Mouse (Mus musculus): ENCODE measurements around the gene Spint5.
A peak's percentile ranks its signal among the peaks of the same experiment; 100 is the strongest.
"Not testable (repeated sequence)": the region's sequence is repeated elsewhere in the genome, so short reads cannot be mapped to it uniquely, and the experiment has no call there.

The Spint5 gene

GRCm38 (mm10) chr2:164715005-164715404 is at the start of gene Spint5:
TSS of gene Spint5 (plus strand) at chr2:164715305.
- DNase-seq: no peak

GRCm38 (mm10) chr2:164670261-164670660 is 44.8 kb upstream of the Spint5 start:
- DNase-seq: no peak

GRCm38 (mm10) chr2:164670938-164671337 is 44.2 kb upstream of the Spint5 start:
- DNase-seq: no peak

- no peak for DNase-seq
Measured at GRCm38 (mm10) chr2:164673987-164674386, 41.1 kb upstream of the Spint5 start, which contains the start of gene Wfdc11. TSS of gene Wfdc11 (minus strand) at chr2:164674087.

- DNase-seq: no peak
Measured at GRCm38 (mm10) chr2:164676103-164676502, 39.0 kb upstream of the Spint5 start.

- DNase-seq: no peak
Measured at GRCm38 (mm10) chr2:164676916-164677685, 38.0 kb upstream of the Spint5 start.

GRCm38 (mm10) chr2:164678848-164679625 is 36.1 kb upstream of the Spint5 start:
- DNase-seq: peak; percentile 49

GRCm38 (mm10) chr2:164679906-164680305 is 35.2 kb upstream of the Spint5 start:
- DNase-seq: no peak

- no peak for DNase-seq
Measured at GRCm38 (mm10) chr2:164684807-164685206, 30.3 kb upstream of the Spint5 start, which contains the start of gene Wfdc13. TSS of gene Wfdc13 (plus strand) at chr2:164685107.

GRCm38 (mm10) chr2:164698201-164698600 is 16.9 kb upstream of the Spint5 start, which contains the start of gene Spint4:
TSS of gene Spint4 (plus strand) at chr2:164698501.
- no peak for DNase-seq

- no peak for DNase-seq
Measured at GRCm38 (mm10) chr2:164700959-164701358, 14.1 kb upstream of the Spint5 start.

- DNase-seq: no peak
Measured at GRCm38 (mm10) chr2:164701761-164702160, 13.3 kb upstream of the Spint5 start.

GRCm38 (mm10) chr2:164704235-164704634 is 10.9 kb upstream of the Spint5 start:
- DNase-seq: no peak

GRCm38 (mm10) chr2:164705328-164705727 is 9.8 kb upstream of the Spint5 start:
- DNase-seq: no peak

GRCm38 (mm10) chr2:164705991-164706390 is 9.1 kb upstream of the Spint5 start:
- DNase-seq: no peak

GRCm38 (mm10) chr2:164716194-164716786 is 1.2 kb downstream of the Spint5 start:
- DNase-seq: not testable (repeated sequence)

GRCm38 (mm10) chr2:164723276-164723675 is 8.2 kb downstream of the Spint5 start:
- no peak for DNase-seq

GRCm38 (mm10) chr2:164725895-164726619 is 11.0 kb downstream of the Spint5 start:
- peak; percentile 52 for DNase-seq

GRCm38 (mm10) chr2:164731719-164732118 is 16.6 kb downstream of the Spint5 start:
- no peak for DNase-seq

GRCm38 (mm10) chr2:164733259-164733658 is 18.2 kb downstream of the Spint5 start:
- no peak for DNase-seq

GRCm38 (mm10) chr2:164734839-164735238 is 19.7 kb downstream of the Spint5 start:
- no peak for DNase-seq

- DNase-seq: no peak
Measured at GRCm38 (mm10) chr2:164735446-164735845, 20.3 kb downstream of the Spint5 start.

All from cerebellum, adult 9-10 months (tissue).